Mouse (Mus musculus) ES-Bruce4 (cell line): ENCODE measurements around the gene Map2k1.

Source experiments
- CTCF ChIP-seq: IDR thresholded peaks from one replicate; pipeline ENCODE4 v1.8.1; 2011; ENCODE audit warnings: low read depth, low read length
- POLR2A ChIP-seq: IDR thresholded peaks from one replicate; pipeline ENCODE4 v1.8.1; 2011; ENCODE audit warnings: low read length; ENCODE audit not compliant: insufficient read depth

DNA sequence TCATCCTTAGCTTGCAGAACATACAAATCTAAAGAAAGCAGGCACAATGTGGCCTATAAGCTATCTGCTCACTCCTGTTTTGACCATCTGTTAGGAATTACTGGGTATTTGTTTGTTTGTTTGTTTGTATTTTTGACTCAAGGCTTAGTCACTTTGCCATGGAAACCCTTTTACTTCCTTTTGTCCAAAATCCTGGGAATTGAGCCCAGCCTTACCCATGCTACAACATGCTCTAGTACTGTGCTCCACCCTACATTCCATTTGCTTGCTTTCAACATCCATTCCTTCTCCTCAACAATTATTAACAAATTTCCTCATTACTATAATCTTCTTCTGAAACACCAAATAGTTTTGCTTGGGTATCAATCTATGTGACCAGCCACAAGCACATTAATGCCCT, 50.6 kb downstream of the Map2k1 start:
- no peak for TF ChIP-seq CTCF
- no peak for TF ChIP-seq POLR2A
